Mouse (Mus musculus) neural tube, embryonic 15.5 days (tissue): Measurements from ENCODE around the gene Zfp282. TPM values are rescaled to one million over a fixed set of nuclear protein-coding genes. Genes with fewer than 3 reads are reported as not detected.

ENCODE experiments used
- ATAC-seq: fragments of 200-750 bp; cut with Nextera tagmentation; 2 replicates; pipeline ENCODE4 v1.8.0; 2017; ENCODE audit warnings: mild to moderate bottlenecking, moderate TSS enrichment, moderate library complexity; ENCODE audit not compliant: low FRiP score
- H3K27ac ChIP-seq: fragments of 300-500 bp; sonication (generic); replicated peaks from 2 replicates; pipeline ENCODE4 v1.5.1; 2015; ENCODE audit warnings: mild to moderate bottlenecking, inconsistent platforms
- H3K27me3 ChIP-seq: fragments of 300-500 bp; sonication (generic); replicated peaks from 2 replicates; pipeline ENCODE4 v1.6.1; 2015; ENCODE audit warnings: inconsistent platforms
- H3K36me3 ChIP-seq: fragments of 300-500 bp; sonication (generic); 2 replicates; pipeline ENCODE4 v1.6.1; 2015; ENCODE audit warnings: inconsistent platforms
- H3K4me1 ChIP-seq: fragments of 300-500 bp; sonication (generic); 2 replicates; pipeline ENCODE4 v1.6.1; 2015; ENCODE audit warnings: inconsistent platforms
- H3K4me2 ChIP-seq: fragments of 300-500 bp; sonication (generic); 2 replicates; pipeline ENCODE4 v1.6.1; 2015; ENCODE audit warnings: inconsistent platforms, mild to moderate bottlenecking, moderate library complexity
- H3K4me3 ChIP-seq: fragments of 300-500 bp; sonication (generic); replicated peaks from 2 replicates; pipeline ENCODE4 v1.5.1; 2015; ENCODE audit warnings: mild to moderate bottlenecking, inconsistent platforms
- H3K9ac ChIP-seq: fragments of 300-500 bp; sonication (generic); replicated peaks from 2 replicates; pipeline ENCODE4 v1.6.1; 2015; ENCODE audit warnings: mild to moderate bottlenecking, inconsistent platforms
- H3K9me3 ChIP-seq: fragments of 300-500 bp; sonication (generic); replicated peaks from 2 replicates; pipeline ENCODE4 v1.6.1; 2016; ENCODE audit warnings: inconsistent platforms
- WGBS: fragments of 180-500 bp; shearing (Covaris S2); methylation state at CpG from one replicate; pipeline ENCODE4 v1.1.7; 2015; ENCODE audit warnings: mixed read lengths; 5-methylcytosine and 5-hydroxymethylcytosine counted together
- polyA plus RNA-seq: library from polyadenylated mRNA; unstranded; fragments of >200 nt; fragmentation: Nextera tagmentation; extraction: Ambion mirVana; gene quantifications from 2 replicates; pipeline ENCODE4 v1.2.1, GENCODE M21; 2015

The Zfp282 gene
- polyA plus RNA-seq = 21.3 and 23.3 TPM in 2 replicates

GRCm38 (mm10) chr6:47877058-47877457 is at the start of gene Zfp282:
Zfp282 (plus strand) TSS chr6:47877204.
- Histone ChIP-seq H3K4me1 (peaks cover 27% of the 10 kb centered on the region), H3K36me3 (peaks cover 20% of the 10 kb centered on the region), H3K9ac (peak within 1 kb of the TSS; percentile 70), H3K4me3 (peak within 1 kb of the TSS; percentile 91), H3K27ac (peak within 1 kb of the TSS; percentile 96), H3K27me3 (no peaks in the 10 kb centered on the region), H3K9me3 (no peaks in the 10 kb centered on the region), H3K4me2 (peak within 1 kb of the TSS; percentile 74)
- no peak for ATAC-seq
- WGBS = 5% methylated on average over 9 of the region's 9 CpGs

- ATAC-seq = no peak
- 90% methylated on average over 4 of the region's 4 CpGs for WGBS
- Histone ChIP-seq H3K4me3 (no peak overlapping the region), H3K36me3 (peaks cover 39% of the 10 kb centered on the region), H3K27me3 (no peaks in the 10 kb centered on the region), H3K9ac (no peak overlapping the region), H3K27ac (no peak overlapping the region), H3K9me3 (no peaks in the 10 kb centered on the region), H3K4me2 (no peak overlapping the region), H3K4me1 (peaks cover 23% of the 10 kb centered on the region)
Observed at GRCm38 (mm10) chr6:47827462-47827861, 49.5 kb upstream of the Zfp282 start.

GRCm38 (mm10) chr6:47828950-47829349 is 48.1 kb upstream of the Zfp282 start:
- H3K9me3 ChIP-seq = no peaks in the 10 kb centered on the region
- peak overlapping the region; percentile 57 for H3K4me2 ChIP-seq
- no peaks in the 10 kb centered on the region for H3K27me3 ChIP-seq
- peaks cover 23% of the 10 kb centered on the region for H3K4me1 ChIP-seq
- peaks cover 24% of the 10 kb centered on the region for H3K36me3 ChIP-seq
- ATAC-seq = no peak
- WGBS = 21% methylated on average over 1 of the region's 1 CpGs
- H3K4me3 ChIP-seq = peak overlapping the region; percentile 71
- H3K27ac ChIP-seq = peak overlapping the region; percentile 48; the same call in 1 of the 2 replicates
- peak overlapping the region; percentile 85; the same call in 1 of the 2 replicates for H3K9ac ChIP-seq

GRCm38 (mm10) chr6:47830104-47831078 is 46.6 kb upstream of the Zfp282 start, which contains the start of gene Zfp786:
Zfp786 (minus strand) TSS chr6:47830867.
- peaks cover 23% of the 10 kb centered on the region for H3K4me1 ChIP-seq
- H3K27me3 ChIP-seq = no peaks in the 10 kb centered on the region
- H3K9me3 ChIP-seq = no peaks in the 10 kb centered on the region
- WGBS = 2% methylated on average over 64 of the region's 64 CpGs
- peak within 1 kb of the TSS; percentile 85 for H3K9ac ChIP-seq
- peak; percentile 95 for ATAC-seq
- peak within 1 kb of the TSS; percentile 71 for H3K4me3 ChIP-seq
- H3K36me3 ChIP-seq = peaks cover 10% of the 10 kb centered on the region
- H3K4me2 ChIP-seq = peak within 1 kb of the TSS; percentile 57
- peak within 1 kb of the TSS; percentile 96 for H3K27ac ChIP-seq

GRCm38 (mm10) chr6:47832220-47832619 is 44.8 kb upstream of the Zfp282 start:
- Histone ChIP-seq H3K4me1 (peaks cover 21% of the 10 kb centered on the region), H3K9ac (no peak overlapping the region), H3K4me2 (no peak overlapping the region), H3K9me3 (no peaks in the 10 kb centered on the region), H3K27ac (no peak overlapping the region), H3K27me3 (no peaks in the 10 kb centered on the region), H3K36me3 (no peaks in the 10 kb centered on the region), H3K4me3 (no peak overlapping the region)
- ATAC-seq = no peak
- WGBS = 77% methylated on average over 1 of the region's 1 CpGs

GRCm38 (mm10) chr6:47835482-47835983 is 41.5 kb upstream of the Zfp282 start, which contains the start of gene Zfp398:
Zfp398 (plus strand) TSS chr6:47835661.
- ATAC-seq = peak; percentile 93
- peak within 1 kb of the TSS; percentile 84 for H3K4me3 ChIP-seq
- peaks cover 5% of the 10 kb centered on the region for H3K36me3 ChIP-seq
- H3K9me3 ChIP-seq = no peaks in the 10 kb centered on the region
- WGBS = under 1% methylated on average over 52 of the region's 52 CpGs
- H3K27me3 ChIP-seq = no peaks in the 10 kb centered on the region
- peak within 1 kb of the TSS; percentile 72 for H3K4me2 ChIP-seq
- H3K9ac ChIP-seq = peak within 1 kb of the TSS; percentile 90
- H3K4me1 ChIP-seq = peaks cover 29% of the 10 kb centered on the region
- H3K27ac ChIP-seq = peak within 1 kb of the TSS; percentile 96

GRCm38 (mm10) chr6:47835984-47836521 is 41.0 kb upstream of the Zfp282 start:
- peak overlapping the region; percentile 84 for H3K4me3 ChIP-seq
- peaks cover 26% of the 10 kb centered on the region for H3K4me1 ChIP-seq
- peak overlapping the region; percentile 72 for H3K4me2 ChIP-seq
- under 1% methylated on average over 49 of the region's 49 CpGs for WGBS
- peak overlapping the region; percentile 96 for H3K27ac ChIP-seq
- ATAC-seq = peak; percentile 85
- no peaks in the 10 kb centered on the region for H3K27me3 ChIP-seq
- peaks cover 10% of the 10 kb centered on the region for H3K36me3 ChIP-seq
- peak overlapping the region; percentile 90 for H3K9ac ChIP-seq
- no peaks in the 10 kb centered on the region for H3K9me3 ChIP-seq

- Histone ChIP-seq H3K4me2 (no peak overlapping the region), H3K4me3 (no peak overlapping the region), H3K9me3 (no peaks in the 10 kb centered on the region), H3K9ac (no peak overlapping the region), H3K27me3 (no peaks in the 10 kb centered on the region), H3K36me3 (peaks cover 18% of the 10 kb centered on the region), H3K27ac (no peak overlapping the region), H3K4me1 (peaks cover 26% of the 10 kb centered on the region)
- WGBS = 89% methylated on average over 2 of the region's 2 CpGs
- ATAC-seq = no peak
Observed at GRCm38 (mm10) chr6:47837630-47838029, 39.4 kb upstream of the Zfp282 start.

GRCm38 (mm10) chr6:47841077-47841476 is 35.9 kb upstream of the Zfp282 start:
- no peak overlapping the region for H3K4me3 ChIP-seq
- peaks cover 26% of the 10 kb centered on the region for H3K4me1 ChIP-seq
- WGBS = 95% methylated on average over 1 of the region's 1 CpGs

GRCm38 (mm10) chr6:47841831-47842230 is 35.2 kb upstream of the Zfp282 start:
- H3K9me3 ChIP-seq = no peaks in the 10 kb centered on the region
- H3K36me3 ChIP-seq = peaks cover 26% of the 10 kb centered on the region
- 96% methylated on average over 2 of the region's 2 CpGs for WGBS
- H3K4me1 ChIP-seq = peaks cover 22% of the 10 kb centered on the region
- H3K4me3 ChIP-seq = no peak overlapping the region
- ATAC-seq = no peak
- H3K27ac ChIP-seq = no peak overlapping the region
- no peak overlapping the region for H3K9ac ChIP-seq
- no peaks in the 10 kb centered on the region for H3K27me3 ChIP-seq
- H3K4me2 ChIP-seq = no peak overlapping the region

More at GRCm38 (mm10) chr6:47841077-47841476, 35.9 kb upstream of the Zfp282 start:
- Histone ChIP-seq H3K36me3 (peaks cover 22% of the 10 kb centered on the region), H3K4me2 (no peak overlapping the region), H3K9me3 (no peaks in the 10 kb centered on the region), H3K27me3 (no peaks in the 10 kb centered on the region), H3K27ac (no peak overlapping the region), H3K9ac (no peak overlapping the region)
- ATAC-seq = no peak

GRCm38 (mm10) chr6:47842337-47842736 is 34.7 kb upstream of the Zfp282 start:
- Histone ChIP-seq H3K36me3 (peaks cover 28% of the 10 kb centered on the region), H3K9me3 (no peaks in the 10 kb centered on the region), H3K4me2 (no peak overlapping the region), H3K4me1 (peaks cover 18% of the 10 kb centered on the region), H3K27ac (no peak overlapping the region), H3K27me3 (no peaks in the 10 kb centered on the region), H3K4me3 (no peak overlapping the region), H3K9ac (no peak overlapping the region)
- ATAC-seq = no peak
- 97% methylated on average over 1 of the region's 1 CpGs for WGBS
